Mouse (Mus musculus): ENCODE data around the gene Tctex1d2.
"Not testable (repeated sequence)": the region's sequence is repeated elsewhere in the genome, so short reads cannot be mapped to it uniquely, and the experiment has no call there.

Gene Tctex1d2

DNA sequence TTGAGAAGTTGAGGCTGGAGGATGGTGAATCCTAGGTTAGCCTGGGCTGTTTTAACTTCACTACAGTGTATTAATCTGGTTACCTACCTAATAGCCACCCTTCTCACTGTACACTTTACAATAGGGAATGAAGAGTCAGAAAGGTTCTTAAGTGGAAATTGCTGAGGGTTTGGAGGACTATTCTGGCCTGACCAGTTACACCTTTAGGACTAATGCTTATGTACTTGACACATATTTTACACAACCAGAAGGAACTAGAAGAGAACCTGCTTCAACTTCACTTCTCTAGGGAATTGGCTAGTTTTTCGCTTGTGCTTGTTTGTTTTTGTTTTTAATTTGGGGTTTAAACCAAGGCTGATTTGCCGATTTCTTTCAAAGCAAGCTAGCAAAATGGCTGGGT is 13.6 kb downstream of the Tctex1d2 start:
- DNase-seq, result no peak

DNA sequence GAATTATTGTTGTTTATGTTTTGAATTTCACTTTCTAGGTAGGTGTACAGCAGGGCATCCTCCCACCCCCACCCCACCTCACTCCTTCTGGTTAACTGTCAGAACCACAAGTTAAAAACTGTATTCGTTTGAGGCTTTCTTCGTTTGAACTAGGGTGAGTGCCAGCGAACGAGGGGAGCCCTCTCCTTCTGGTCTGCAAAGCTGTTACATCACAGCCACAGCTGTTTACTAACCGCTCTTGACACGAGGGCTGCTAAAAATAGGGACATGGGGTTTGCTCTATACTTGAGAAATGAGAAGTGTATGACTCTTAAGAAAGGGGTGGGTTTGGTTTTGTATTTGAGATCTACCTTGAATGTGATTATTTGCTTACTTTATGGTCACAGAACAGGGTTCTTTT is 14.6 kb downstream of the Tctex1d2 start:
- DNase-seq, result no peak

DNA sequence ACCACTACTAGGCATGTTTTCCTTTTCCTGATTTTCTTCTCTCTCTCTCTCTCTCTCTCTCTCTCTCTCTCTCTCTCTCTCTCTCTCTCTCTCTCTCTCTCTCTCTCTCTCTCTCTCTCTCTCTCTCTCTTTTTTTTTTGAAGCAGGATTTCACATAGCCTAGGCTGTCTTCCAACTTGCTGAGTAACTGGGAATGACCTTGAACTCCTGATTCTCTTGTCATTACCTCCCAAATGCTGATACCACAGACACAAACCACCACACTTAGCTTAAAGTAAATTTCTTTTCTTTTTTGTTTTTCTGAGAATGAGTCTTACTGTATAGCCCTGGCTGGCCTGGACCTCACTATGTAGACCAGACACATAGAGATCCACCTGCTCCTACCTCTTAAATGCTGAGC is 15.2 kb downstream of the Tctex1d2 start:
- DNase-seq, result no peak

DNA sequence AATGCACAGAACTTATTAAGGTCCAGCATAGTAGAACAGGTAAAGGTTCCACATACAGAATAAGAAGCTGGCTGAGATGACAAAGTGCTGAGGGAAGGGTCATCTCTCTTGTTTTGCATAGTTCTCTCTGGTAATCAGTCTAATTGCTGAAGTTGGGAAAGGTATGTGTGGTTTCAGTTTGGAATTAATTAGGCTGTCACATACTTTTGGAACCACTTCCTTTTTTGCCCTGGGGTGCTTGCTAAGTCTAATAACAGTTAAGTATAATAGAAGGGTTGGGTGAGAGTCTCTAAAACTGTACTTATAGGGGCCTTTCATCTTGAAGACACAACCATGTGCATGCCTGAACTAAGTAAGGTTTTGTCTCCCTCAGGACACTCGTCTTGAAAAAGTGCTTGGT is 17.2 kb downstream of the Tctex1d2 start:
- DNase-seq, result no peak

DNA sequence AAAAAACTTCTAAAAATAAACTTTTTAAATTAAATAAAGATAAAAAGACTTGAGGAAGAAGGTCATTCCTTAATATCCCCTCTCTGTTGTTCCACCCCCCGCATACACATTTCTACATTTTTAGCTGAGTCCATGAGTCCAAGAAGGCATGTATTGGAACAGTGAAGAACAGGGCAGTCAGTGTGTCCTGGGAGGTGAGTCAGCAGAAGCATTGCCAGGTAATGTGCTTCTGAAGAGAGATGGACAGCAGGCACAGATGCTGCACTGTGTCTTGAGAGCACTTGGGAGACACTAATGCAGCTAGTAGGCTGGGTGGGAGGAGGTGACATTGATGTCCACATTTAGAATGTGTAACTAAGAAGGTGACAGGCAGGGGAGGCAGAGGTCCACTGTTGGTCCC is 17.8 kb downstream of the Tctex1d2 start:
- DNase-seq, result no peak

DNA sequence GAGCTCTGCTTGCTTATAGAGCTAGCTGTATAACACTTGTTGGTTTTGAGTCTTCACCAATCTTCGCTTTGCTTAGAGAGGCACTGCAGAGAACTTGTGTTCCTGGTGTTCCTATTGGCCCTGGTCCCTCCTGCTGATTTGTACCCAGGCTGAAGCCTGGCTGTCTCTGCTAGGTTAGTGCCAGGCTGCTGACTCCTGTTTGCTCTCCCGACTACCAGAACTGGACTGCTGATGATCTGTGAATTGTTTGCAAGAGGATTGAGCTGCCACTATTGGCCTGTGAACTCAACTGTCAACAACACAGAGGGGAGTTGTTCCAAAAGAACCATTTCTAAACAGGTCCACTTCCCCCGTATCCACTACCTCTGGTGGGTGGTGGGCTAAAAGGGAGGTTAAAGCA is 21.9 kb downstream of the Tctex1d2 start:
- DNase-seq, result no peak

DNA sequence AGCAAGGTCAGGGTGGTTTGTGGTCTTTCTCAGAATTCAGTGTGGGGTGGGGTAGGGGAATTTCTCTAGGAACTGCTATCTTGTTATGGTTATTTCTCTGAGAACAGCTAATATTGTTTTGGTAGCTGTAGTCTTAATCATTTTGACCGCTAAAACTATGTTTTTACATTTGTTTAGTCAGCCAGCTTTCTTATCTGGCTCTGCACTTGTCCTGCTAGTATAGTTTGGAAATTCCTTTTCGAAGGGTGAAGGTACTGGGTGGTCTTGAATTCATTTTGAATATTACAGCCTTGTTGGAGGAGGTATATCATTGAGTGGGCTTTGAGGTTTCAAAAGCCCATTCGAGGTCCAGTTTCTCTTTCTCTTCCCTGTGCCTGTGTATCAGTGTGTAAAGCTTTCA is 25.1 kb downstream of the Tctex1d2 start:
- not testable (repeated sequence) for DNase-seq

DNA sequence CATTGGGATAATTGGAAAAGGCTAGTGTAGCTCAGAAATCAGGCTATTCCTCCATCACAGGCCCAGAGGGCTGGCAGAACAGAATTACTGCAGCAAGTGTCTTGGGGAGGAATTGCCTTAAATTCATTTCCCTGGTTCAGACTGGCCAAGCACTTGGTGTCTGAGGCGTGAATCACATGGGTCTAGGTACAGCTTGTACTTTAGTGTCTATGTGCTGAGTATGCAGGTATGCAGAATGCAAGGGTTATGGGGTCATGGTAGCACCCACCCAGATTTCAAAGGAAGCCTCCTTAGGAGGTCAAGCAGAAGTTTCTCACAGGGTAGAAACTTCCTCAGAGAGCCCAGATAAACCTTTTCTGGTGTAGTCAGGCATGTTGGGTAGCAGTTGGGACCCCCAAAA is 26.1 kb downstream of the Tctex1d2 start:
- DNase-seq, result no peak

DNA sequence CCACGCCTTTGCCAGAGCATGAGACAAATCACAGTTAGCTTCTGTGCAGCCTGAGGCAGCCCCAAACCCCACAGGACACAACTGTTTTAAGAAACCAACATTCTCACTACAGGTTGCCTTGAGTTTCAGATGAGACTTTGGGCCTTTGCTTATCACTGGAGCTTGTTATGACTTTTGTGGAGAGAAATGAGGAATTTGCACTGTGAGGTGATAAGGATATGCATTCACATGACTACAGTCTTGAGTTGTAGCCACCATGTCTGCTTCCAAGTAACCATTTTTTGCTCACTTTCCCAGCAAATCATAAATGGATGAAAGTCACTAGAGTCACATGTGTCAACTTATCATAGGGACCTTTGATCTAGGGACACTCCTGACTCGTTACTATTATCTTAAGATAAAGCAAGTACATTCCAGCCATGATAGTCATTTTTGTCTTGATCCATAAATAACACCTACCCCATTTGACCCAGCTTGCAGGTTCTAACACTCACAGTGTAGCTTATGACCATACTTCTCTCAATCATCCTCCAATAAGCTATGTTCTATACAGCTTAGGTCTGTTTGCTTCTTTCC is 27.1 kb downstream of the Tctex1d2 start:
- DNase-seq, result no peak

DNA sequence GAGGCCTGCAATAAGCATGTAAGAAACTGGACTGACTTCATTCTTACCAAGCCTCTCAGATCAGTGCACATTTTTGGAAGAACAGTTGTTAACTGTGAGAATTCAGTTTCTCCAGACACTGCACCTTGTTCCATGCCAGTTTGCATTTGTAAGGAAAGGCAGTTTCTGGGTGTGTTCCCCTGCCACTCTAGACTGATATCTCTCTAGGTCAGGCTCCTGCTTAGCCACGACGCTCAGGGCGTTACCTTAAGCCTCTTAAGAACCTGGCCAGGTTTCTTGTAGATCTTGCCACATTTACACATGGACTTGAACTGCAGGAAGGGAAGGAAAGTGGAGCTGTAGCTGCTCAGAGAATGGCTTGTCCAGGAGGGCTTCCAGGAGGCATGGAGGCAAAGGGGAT is 30.2 kb downstream of the Tctex1d2 start:
- no peak for DNase-seq

DNA sequence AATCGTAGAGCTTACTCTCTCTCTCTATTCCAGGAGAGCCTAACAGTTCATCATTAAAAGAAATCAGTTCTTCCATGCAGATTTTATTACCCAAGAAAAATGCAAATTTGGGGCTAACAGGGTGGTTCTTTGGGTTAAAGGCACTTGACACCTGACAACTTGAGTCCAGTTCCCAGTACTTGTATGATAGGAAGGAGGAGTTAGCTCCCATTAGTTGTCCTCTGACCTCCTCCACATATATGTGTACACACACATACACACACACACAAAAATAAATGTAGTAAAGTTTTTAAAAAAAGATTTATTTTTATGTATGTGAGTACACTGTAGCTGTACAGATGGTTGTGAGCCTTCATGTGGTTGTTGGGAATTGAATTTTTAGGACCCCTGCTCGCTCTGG is 30.6 kb downstream of the Tctex1d2 start:
- no peak for DNase-seq

DNA sequence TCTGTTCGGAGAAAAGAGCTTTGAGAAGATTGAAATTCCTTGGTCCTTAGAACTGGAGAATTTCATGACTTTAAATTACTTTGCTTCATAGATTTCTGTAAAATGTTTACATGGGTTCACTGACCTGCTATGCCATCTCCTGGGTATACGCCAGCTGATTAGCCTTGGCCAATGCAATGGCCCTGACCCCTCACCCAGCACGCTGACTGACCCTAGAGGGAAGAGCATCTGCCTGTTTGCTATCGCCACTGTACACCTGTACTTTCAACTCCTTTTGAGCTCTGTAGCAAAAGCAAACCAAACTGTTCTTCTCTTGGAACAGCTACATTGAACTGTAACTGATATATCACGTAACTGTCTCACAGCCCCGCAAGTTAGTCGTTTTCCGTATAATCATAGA is 33.6 kb downstream of the Tctex1d2 start:
- DNase-seq, result no peak

DNA sequence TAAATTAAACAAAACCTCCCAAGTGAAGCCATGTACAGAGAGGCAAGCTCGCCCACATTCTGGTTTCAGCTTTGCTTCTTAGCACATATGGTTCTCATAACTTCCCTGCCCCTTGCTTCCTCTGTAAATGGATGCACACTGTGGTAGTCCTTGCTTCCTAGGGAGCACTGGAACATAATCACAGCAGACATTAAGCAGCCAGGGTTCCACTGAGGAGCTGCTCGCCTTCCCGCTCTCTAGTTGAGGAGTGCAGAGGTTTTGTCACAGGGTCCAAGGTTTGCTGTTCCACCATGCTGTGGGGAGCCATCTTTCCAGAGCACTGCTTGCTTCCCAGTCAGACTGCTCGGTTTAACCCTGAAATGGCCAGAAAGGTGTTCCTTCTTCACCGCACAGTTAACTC is 35.1 kb downstream of the Tctex1d2 start:
- no peak for DNase-seq

DNA sequence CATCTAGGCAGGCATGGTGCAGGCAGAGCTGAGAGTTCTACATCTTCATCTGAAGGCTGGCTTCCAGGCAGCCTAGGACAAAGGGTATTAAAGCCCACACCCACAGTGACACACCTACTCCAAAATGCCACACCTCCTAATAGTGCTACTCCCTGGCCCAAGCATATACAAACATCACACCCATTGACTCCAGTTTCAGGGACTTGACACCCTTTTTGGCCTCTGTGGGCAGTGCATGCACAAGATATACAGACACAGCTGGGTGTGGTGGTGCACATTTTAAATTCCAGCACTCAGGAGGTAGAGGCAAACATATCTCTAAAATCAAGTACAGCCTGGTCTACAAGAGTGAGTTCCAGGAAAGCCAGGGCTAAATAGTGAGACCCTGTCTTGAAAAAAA is 36.6 kb downstream of the Tctex1d2 start:
- no peak for DNase-seq

DNA sequence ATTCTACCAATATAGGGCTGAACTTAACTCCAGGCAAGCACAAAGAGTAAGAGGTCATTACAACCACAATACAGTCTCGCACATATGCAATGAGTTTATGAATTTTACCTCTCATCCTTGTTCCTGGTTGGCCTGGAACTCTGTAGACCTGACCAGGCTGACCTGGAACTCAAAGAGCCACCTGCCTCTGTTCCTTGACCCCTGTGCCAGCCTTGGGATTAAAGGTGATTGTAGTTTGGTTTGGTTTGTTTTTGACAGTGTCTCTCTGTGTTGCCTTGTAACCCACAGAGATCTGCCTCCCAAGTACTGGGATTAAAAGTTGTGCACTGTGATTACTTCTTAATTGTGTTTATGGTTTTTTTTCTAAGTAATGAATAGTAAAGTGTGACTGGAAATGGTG is 37.3 kb downstream of the Tctex1d2 start:
- no peak for DNase-seq

DNA sequence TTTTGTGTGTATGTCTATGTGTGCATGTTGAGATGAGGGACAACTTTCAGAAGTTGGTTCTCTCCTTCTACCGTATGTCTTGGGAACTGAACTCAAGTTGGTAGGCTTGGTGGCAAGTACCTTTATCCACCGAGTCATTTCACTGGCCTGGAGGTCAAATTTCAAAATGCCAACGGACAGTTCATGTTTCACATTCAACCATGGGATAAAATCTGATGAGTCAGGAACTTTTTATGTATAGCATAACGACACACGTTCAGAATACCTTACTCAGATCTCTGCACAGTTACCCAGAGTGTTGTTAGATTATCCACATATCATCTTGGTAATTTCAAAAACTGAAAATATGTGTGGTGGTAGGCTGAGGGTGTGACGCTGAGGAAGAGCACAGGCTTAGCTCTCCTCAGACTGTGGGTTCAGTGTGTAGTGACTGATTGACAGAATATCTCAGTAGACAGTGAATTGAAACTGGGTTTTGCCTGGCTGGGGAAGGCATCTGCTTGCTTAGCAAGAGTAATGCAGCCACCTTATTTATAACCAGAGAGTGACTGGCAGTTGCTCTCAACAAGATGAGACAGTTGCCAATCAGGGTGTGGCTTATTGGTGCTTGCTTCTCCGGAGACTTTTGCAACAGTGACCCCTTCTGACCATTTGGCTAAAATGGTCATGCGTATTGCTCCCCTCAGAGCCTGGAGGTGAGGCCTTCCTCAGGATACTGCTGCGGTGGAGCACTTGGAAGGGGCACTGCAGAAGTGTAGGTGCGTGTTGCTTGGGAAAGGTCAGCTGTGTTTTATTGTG is 38.3 kb downstream of the Tctex1d2 start:
- peak; percentile 43 to 62 for DNase-seq

DNA sequence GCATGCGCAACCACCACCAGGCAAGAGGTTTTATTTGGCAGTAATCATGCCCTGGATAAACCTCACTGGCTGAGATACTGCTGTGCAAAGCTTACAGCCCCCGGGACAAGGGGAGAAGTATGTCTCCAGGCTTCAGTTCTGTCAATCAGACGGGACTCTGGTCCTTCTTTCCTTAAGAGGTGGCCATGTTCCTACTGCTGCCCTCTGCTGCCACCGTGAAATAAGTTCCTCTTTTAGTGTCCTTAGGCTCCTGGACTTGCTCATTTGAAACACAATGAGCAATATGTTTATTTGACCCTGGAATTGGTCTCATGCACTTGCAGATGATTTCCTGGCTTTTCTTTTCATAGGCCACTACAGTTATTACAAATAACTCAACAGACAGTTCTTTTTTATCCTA is 41.0 kb downstream of the Tctex1d2 start:
- DNase-seq, result no peak

DNA sequence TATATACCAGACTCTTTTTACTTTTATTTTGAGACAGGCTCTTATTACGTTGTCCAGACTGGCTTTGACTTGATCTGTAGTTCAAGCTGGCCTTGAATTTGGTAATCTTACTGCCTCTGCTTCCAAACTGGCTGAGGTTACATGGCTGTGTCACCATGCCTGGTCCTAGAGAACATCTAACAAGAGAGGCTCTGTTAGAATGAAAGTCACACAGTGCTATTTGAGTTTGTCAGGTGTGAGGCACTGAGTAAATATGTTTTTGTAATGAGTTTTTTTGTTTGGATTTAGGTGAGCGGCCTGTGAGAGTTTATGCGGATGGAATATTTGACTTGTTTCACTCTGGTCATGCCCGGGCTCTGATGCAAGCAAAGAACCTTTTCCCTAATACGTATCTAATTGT is 42.2 kb downstream of the Tctex1d2 start:
- DNase-seq, result no peak

DNA sequence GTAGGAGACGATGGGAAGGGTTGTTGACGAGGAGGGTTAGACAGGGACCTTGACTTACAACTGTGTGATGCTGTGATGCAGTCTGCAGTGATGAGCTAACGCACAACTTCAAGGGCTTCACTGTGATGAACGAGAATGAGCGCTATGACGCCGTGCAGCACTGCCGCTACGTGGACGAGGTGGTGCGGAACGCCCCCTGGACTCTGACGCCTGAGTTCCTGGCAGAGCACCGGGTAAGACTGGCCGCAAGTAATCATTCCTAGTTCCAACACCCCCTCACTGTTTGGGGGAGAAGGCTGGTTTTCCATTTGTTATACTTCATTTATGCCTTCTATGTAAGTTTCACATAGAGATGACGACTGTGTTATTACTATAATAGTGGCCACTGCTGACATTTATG is 43.4 kb downstream of the Tctex1d2 start:
- DNase-seq, result no peak

DNA sequence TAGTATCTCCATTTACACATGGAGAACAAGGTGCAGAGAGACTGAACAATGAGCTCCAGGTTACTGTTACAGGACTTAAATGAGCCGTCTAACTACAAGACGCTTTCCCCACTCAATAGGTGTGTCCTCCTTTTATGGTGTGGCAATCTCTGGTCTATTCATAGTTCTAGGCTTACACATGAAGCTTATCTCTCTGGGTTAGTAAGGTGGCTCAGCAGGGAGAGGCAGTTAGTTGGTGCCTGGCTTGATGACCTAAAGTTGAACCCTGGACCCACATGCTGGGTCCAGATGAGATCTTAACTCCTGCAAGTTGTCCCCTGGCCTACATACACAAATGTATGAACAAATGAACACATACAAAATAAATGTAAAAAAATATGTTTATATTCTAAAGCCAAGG is 43.9 kb downstream of the Tctex1d2 start:
- DNase-seq, result no peak

DNA sequence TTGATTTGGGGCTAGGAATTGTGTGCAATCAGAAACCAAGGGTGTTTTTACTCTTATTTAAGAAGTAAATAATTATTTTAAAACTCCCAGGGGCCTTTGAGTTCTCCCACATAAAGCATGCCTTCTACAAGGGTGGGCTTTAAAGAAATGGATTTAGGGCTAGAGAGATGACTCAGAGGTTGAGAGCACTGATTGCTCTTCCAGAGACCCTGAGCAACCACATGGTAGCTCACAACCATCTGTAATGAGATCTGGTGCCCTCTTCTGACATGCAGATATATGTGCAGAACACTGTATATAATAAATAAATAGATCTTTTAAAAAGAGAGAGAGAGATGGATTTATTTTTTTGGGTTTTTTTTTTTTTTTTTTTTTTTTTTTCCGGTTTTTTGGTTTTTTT is 45.4 kb downstream of the Tctex1d2 start:
- DNase-seq, result no peak

DNA sequence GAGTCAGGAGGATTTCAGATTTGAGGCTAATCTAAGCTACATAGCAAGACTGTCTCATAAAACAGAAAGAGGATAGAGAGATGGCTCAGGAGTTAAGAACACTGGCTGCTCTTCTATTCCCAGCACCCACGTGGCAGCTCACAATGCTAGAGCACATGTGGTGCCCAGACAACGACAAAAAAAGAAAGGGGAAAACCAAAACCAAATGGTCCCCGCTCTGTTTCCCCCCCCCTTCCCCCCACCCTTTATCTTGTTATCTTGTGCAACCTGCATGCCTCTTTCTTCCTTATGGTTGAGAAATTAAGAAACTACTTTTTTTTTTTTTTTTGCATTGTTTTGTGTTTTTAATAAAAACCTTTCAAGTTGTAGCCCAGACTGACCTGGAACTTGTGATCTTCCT is 49.0 kb downstream of the Tctex1d2 start:
- no peak for DNase-seq

DNA sequence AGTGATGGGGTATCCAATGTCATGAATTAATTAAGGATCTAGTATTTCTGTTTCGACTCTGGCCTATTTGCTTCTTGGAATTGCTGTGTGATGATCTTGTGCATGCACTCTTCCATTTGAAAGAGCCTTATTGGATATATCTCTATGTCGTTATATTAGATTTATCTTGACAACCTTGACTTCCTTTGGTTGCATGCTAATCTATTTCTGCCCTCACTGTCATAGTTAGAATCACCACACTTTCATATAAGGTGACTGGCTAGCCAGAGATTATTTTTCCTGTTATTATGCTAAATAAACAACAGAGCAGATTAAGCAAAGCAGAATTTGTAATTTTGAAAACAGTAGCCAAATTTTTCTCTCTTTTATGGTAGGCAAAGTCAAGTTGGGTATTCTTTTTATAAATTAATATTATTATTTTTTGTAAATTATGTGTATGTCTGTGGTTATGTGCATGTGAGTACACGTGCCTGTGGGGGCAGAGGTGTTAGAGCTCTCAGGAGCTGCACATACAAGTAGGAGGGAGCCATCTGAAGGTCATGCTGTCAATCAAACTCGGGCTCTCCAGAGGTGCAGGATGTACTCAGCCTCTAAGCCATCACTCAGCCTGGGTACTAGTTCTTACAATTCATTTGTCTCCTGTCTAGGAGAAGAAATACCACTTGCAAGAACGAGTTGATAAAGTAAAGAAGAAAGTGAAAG is 50.1 kb downstream of the Tctex1d2 start:
- DNase-seq, result no peak

DNA sequence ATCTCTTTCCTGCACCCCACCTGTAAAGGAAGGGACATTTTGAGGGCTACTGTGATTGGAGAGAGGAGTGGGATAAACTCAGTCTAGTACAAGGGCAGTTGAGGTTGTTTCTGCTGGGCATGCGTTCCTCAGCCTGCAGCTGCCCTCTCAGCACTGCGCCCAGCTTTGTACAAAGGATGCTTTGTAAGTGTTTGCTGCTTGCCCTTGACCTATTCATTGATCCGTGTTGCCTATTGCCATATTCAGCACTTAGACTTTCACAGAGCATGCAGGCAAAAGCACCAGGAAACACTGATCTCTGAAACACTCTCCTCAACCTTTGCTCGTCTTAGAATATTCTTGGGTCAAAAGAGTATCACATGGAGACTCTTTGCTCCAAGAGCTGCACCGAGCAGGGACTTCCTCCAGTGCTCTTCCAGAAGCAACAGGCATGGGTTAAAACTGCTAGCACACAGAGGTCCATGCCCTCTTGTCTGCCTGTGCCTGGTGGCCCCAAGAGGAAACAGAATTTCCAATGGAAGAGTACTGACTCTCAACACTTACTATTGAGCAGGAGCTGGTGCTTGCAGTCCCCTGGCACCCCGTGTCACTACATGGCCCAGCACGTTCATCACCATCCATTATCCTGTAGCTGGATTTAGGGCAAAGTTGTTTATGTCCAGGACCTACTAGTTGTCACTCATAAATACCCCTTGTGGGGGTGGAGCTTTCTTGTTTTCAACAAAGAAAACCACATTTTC is 52.9 kb downstream of the Tctex1d2 start:
- no peak for DNase-seq
